Mouse (Mus musculus): ENCODE measurements around the gene Rnf157.

Gene Rnf157

GRCm38 (mm10) chr11:116293538-116294137 is 119.2 kb downstream of the Rnf157 start:
- no peak for DNase-seq

- DNase-seq, result no peak
These were observed 120.4 kb downstream of the Rnf157 start for GRCm38 (mm10) chr11:116292401-116292800.

GRCm38 (mm10) chr11:116290556-116290955 is 122.3 kb downstream of the Rnf157 start:
- DNase-seq, result no peak

- DNase-seq, result no peak
These were observed 125.5 kb downstream of the Rnf157 start for GRCm38 (mm10) chr11:116287351-116287750.

Data from cerebellum, adult 18-20 months (tissue).